Mouse (Mus musculus) myocyte (in vitro differentiated cells): ENCODE results near the gene Cyp2c70. TPM values are rescaled to one million over a fixed set of nuclear protein-coding genes. Genes with fewer than 3 reads are reported as not detected.

Experiments
- H3K27me3 ChIP-seq: one replicate; pipeline ENCODE4 v1.6.1; 2011; ENCODE audit not compliant: control insufficient read depth, insufficient read depth, insufficient read length
- H3K36me3 ChIP-seq: one replicate; pipeline ENCODE4 v1.6.1; 2011; ENCODE audit not compliant: control insufficient read depth, insufficient read depth
- H3K4me2 ChIP-seq: one replicate; pipeline ENCODE4 v1.6.1; 2011; ENCODE audit warnings: low read depth, control low read depth
- H3K4me3 ChIP-seq: one replicate; pipeline ENCODE4 v1.5.1; 2011; ENCODE audit warnings: mild to moderate bottlenecking, control low read depth, moderate library complexity
- H3K79me2 ChIP-seq: one replicate; pipeline ENCODE4 v1.6.1; 2011; ENCODE audit not compliant: control insufficient read depth, insufficient read depth
- H3ac ChIP-seq: one replicate; pipeline ENCODE4 v1.6.1; 2011; ENCODE audit not compliant: control insufficient read depth, insufficient read length
- CEBPB ChIP-seq: IDR thresholded peaks from 2 replicates; pipeline ENCODE4 v1.6.1; 2011; ENCODE audit warnings: mild to moderate bottlenecking, moderate library complexity; ENCODE audit not compliant: poor library complexity, insufficient read depth, severe bottlenecking
- E2F4 ChIP-seq: IDR thresholded peaks from one replicate; pipeline ENCODE4 v1.6.1; 2011; ENCODE audit warnings: mild to moderate bottlenecking, control low read depth, moderate library complexity; ENCODE audit not compliant: insufficient read depth
- MAX ChIP-seq: IDR thresholded peaks from one replicate; pipeline ENCODE4 v1.6.1; 2011; ENCODE audit warnings: low read depth, mild to moderate bottlenecking, control low read depth
- MYOD1 ChIP-seq, 3 experiments: IDR thresholded peaks; one replicate each; pipeline ENCODE4 v1.6.1; 2011; ENCODE audit warnings: control low read depth in 2 of 3, low read depth in 2 of 3, mild to moderate bottlenecking in 2 of 3, moderate library complexity in 1 of 3; ENCODE audit not compliant: insufficient read length in 2 of 3, control insufficient read depth in 1 of 3
- MYOG ChIP-seq, 3 experiments: IDR thresholded peaks; one replicate each; pipeline ENCODE4 v1.6.1; 2011; ENCODE audit warnings: control low read depth in 2 of 3, low read depth in 2 of 3, mild to moderate bottlenecking in 2 of 3; ENCODE audit not compliant: insufficient read length in 2 of 3, control insufficient read depth in 1 of 3, insufficient read depth in 1 of 3
- POLR2A ChIP-seq: IDR thresholded peaks from one replicate; pipeline ENCODE4 v1.6.1; 2011; ENCODE audit warnings: low read depth, mild to moderate bottlenecking, control low read depth, moderate library complexity; ENCODE audit not compliant: insufficient read length
- POLR2AphosphoS2 ChIP-seq: IDR thresholded peaks from one replicate; pipeline ENCODE4 v1.6.1; 2011; ENCODE audit warnings: low read depth, control low read depth; ENCODE audit not compliant: insufficient read length
- REST ChIP-seq: IDR thresholded peaks from one replicate; pipeline ENCODE4 v1.6.1; 2011; ENCODE audit warnings: mild to moderate bottlenecking, control low read depth, moderate library complexity; ENCODE audit not compliant: insufficient read depth, insufficient read length
- SRF ChIP-seq: IDR thresholded peaks from one replicate; pipeline ENCODE4 v1.6.1; 2011; ENCODE audit warnings: low read depth; ENCODE audit not compliant: control insufficient read depth, insufficient read length
- TCF12 ChIP-seq: IDR thresholded peaks from one replicate; pipeline ENCODE4 v1.6.1; 2011; ENCODE audit warnings: mild to moderate bottlenecking, control low read depth; ENCODE audit not compliant: poor library complexity, insufficient read depth, severe bottlenecking
- TCF3 ChIP-seq: IDR thresholded peaks from one replicate; pipeline ENCODE4 v1.6.1; 2011; ENCODE audit warnings: low read depth, control low read depth; ENCODE audit not compliant: insufficient read length
- USF1 ChIP-seq: IDR thresholded peaks from one replicate; pipeline ENCODE4 v1.6.1; 2011; ENCODE audit warnings: low read depth, mild to moderate bottlenecking, control low read depth, moderate library complexity
- polyA plus RNA-seq: library from polyadenylated mRNA; unstranded; fragments of >200 nt; fragmentation: generic; extraction: Trizol; gene quantifications from one replicate; pipeline ENCODE4 v1.2.1, GENCODE M21; 2012; ENCODE audit warnings: missing spikeins

Cyp2c70 gene
- not detected for polyA plus RNA-seq

DNA sequence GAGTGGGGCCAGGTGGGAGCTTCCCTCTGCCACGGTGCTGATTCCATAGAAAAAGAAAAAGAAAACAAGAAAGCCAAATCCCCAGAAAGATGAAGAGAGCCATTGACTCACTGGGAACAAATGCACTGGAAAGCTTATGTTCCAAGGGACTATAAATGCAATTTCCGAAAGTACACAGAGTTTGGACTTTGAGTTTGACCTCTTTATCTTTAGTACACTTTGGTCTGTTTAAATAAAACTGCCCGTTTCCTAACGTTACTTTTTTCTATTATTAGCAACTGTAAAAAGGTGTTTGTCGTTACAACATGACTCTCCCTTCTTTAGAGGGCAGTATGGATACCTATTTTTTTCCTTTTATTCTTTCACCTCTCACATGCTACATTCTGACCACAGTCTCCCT lies at the start of gene Cyp2c70:
TSS of gene Cyp2c70 (minus strand) at position 174 of the 400 bp plus-strand sequence.
- TF ChIP-seq E2F4, result no peak
- TF ChIP-seq CEBPB, result no peak
- no peak for TF ChIP-seq SRF
- no peak for TF ChIP-seq USF1
- Histone ChIP-seq H3ac (no peak within 1 kb of the TSS), H3K4me2 (no peak within 1 kb of the TSS), H3K36me3 (no peaks in the 10 kb centered on the region), H3K4me3 (no peak within 1 kb of the TSS), H3K79me2 (no peaks in the 10 kb centered on the region), H3K27me3 (peaks cover 5% of the 10 kb centered on the region)

DNA sequence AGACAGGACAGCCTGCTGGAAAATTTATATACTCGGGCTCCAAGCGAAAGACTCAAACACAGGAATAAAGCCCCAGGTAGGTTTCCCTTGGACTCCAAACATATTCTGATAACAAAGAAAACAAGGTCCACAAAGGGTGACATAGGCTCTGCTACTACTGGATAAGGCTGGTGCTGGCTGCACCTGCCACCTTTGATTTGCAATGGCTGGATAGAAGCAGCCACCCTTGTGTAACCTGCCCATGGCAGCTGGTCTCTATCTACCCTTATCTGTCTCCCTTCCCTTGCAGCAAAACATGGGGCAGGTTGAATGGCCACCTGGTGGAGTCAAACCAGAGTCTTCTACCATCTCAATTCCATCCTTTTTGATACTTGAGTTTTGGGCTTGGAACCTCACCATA lies 45.4 kb upstream of the Cyp2c70 start:
- no peaks in the 10 kb centered on the region for H3K27me3 ChIP-seq
- no peaks in the 10 kb centered on the region for H3K79me2 ChIP-seq
- no peak overlapping the region for H3K4me3 ChIP-seq
- peaks cover 9% of the 10 kb centered on the region for H3K36me3 ChIP-seq
- TF ChIP-seq REST (no peak), CEBPB (no peak), TCF3 (no peak), POLR2A (no peak), USF1 (no peak), MYOD1 (IDR thresholded peaks at IDR 0.05; ENCODE audit: control insufficient read depth in 1 of 3, insufficient read length in 2 of 3, low read depth in 2 of 3) (no peak), MYOG (IDR thresholded peaks at IDR 0.05; ENCODE audit: control insufficient read depth in 1 of 3, insufficient read depth in 1 of 3, insufficient read length in 2 of 3, low read depth in 2 of 3) (no peak), TCF12 (no peak), MAX (no peak), SRF (no peak), POLR2AphosphoS2 (no peak), E2F4 (no peak)
- no peak overlapping the region for H3K4me2 ChIP-seq
- H3ac ChIP-seq, result no peak overlapping the region

DNA sequence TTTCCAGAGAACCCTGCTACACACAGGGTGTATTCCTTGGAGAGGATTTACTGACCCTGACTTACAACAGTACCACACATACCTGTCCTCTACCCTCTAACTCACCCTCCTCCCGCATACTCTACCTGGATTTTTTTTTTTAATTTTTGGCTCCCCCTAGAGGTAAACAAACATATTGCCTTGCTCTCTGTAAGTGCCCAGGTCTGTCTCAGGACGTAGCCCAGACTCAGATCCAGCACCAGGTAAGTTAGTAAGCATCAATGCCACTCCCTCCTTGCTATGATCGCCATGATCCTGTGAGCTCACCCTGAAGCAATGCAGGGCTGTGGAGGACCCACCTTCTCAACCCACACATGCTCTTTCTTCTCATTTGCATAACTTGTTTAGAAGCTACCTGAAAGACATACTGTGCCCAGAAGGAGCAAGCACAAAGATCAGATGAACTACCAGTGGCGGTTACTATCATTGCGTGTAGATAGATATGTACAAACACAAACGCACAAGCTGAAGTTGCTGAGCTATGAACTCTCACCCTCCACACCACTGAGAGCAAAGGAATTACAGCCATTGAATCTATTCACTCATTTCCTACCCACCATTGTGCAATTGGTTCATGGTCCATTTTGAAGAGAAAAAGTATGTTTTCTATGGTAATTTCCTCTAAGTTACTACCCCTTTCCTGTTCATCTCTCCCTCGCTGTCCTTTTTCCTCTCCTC lies 44.9 kb upstream of the Cyp2c70 start:
- H3K79me2 ChIP-seq, result no peaks in the 10 kb centered on the region
- H3K27me3 ChIP-seq, result no peaks in the 10 kb centered on the region
- no peak overlapping the region for H3K4me3 ChIP-seq
- H3ac ChIP-seq, result no peak overlapping the region
- peaks cover 9% of the 10 kb centered on the region for H3K36me3 ChIP-seq
- TF ChIP-seq TCF12, result no peak
- no peak for TF ChIP-seq REST
- TF ChIP-seq MYOG (IDR thresholded peaks at IDR 0.05; ENCODE audit: control insufficient read depth in 1 of 3, insufficient read depth in 1 of 3, insufficient read length in 2 of 3, low read depth in 2 of 3), result no peak
- TF ChIP-seq USF1, result no peak
- no peak for TF ChIP-seq POLR2AphosphoS2
- TF ChIP-seq MAX, result no peak
- TF ChIP-seq MYOD1 (IDR thresholded peaks at IDR 0.05; ENCODE audit: control insufficient read depth in 1 of 3, insufficient read length in 2 of 3, low read depth in 2 of 3), result no peak
- no peak for TF ChIP-seq POLR2A
- no peak for TF ChIP-seq E2F4
- TF ChIP-seq TCF3, result no peak
- H3K4me2 ChIP-seq, result no peak overlapping the region

DNA sequence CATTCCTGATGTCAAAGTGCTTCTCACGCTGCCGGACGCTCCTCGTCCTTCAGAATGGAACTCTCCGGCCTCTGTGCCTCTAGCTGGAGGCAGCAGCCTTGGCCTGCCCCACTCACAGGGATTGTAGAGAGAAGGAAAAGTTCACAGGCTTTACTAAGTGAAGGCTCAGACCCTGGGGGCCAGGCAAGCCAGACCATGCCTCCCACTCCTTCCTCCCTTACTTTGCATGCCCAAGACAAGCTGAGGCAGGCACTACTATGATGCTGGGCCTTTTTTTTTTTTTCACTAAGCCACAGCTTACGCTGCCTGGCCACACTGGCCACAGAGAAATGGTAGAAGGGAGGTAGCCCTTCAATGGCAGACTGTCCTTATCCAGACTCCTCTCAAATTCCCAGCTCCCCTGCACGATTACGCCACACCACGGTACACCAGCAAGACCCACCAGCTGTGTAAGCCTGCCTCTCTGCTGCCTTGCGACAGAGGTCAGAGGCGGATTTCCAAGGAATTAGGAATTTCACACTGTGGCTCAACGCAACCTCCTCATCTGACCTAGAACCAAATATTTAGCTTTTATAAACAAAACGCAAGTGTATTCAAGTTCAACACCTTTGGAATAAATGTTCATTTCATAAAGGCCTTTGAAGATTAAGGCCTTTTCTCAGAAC lies 44.1 kb upstream of the Cyp2c70 start:
- Histone ChIP-seq H3K36me3 (peaks cover 9% of the 10 kb centered on the region), H3ac (no peak overlapping the region), H3K4me2 (no peak overlapping the region), H3K79me2 (no peaks in the 10 kb centered on the region), H3K27me3 (no peaks in the 10 kb centered on the region), H3K4me3 (no peak overlapping the region)
- TF ChIP-seq TCF3 (no peak), E2F4 (no peak)

DNA sequence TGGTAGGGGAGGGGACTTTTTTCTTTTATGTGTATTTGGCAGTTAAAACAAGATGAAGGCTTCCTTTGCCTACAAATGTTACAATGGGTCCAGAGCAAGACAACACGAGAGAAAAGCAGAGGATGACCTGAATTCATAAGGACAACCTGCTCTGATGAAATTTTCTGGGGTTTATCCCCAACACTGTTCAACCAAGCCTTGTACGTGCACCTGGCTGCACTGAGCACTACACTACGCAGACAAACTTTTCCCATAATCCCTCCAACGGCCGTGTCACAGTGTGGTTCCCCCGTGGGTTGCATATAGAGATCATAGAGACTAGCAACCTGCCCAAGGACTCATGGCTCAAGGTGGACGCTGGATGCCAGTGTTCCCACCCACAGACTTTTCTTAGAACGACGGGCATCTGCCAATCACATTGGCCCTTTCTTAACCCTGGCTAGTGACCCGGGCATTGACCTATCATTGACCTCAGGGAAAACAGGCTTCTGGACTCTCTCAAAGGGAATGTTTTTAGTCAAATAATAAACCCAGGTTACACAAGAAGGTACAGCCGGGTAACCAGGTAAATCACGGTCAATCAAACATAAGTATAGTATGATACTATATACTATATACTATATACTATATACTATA lies 39.5 kb upstream of the Cyp2c70 start:
- no peaks in the 10 kb centered on the region for H3K27me3 ChIP-seq
- H3ac ChIP-seq, result no peak overlapping the region
- no peak overlapping the region for H3K4me2 ChIP-seq
- H3K36me3 ChIP-seq, result peaks cover 22% of the 10 kb centered on the region
- H3K79me2 ChIP-seq, result no peaks in the 10 kb centered on the region
- H3K4me3 ChIP-seq, result no peak overlapping the region
- TF ChIP-seq MYOG (IDR thresholded peaks at IDR 0.05; ENCODE audit: control insufficient read depth in 1 of 3, insufficient read depth in 1 of 3, insufficient read length in 2 of 3, low read depth in 2 of 3), result no peak
- TF ChIP-seq REST, result no peak
